Mouse (Mus musculus) left cerebral cortex, postnatal 4 days (tissue): ENCODE results near the gene Htra2. TPM values are rescaled to one million over a fixed set of nuclear protein-coding genes. Genes with fewer than 3 reads are reported as not detected.

Experiments used
- DNase-seq: peaks from one replicate; pipeline ENCODE4 v3.0.0-alpha.2; 2022
- intact Hi-C: fragments of 180-260 bp; cut with DNase I; formaldehyde crosslinking; loops from one replicate; pipeline ENCODE4 v1.15.1; 2025
- microRNA-seq: library from miRNA; unstranded; fragments of <30 nt; microRNA quantifications from one replicate; pipeline ENCODE4 v1.2.0, GENCODE M21; 2022
- total RNA-seq, 2 experiments: library from RNA; stranded (reverse); gene quantifications; 2 replicates each; pipeline ENCODE4 v1.2.3; 2021

Htra2 gene
- total RNA-seq, 2 experiments from 2014 or later = 66.1 to 70.5 TPM

- intact Hi-C loops = no loop called here
- DNase-seq = no peak
Measured at GRCm38 (mm10) chr6:83010010-83010409, 45.1 kb downstream of the Htra2 start.

- intact Hi-C loops = no loop called here
Measured at GRCm38 (mm10) chr6:83008659-83009058, 46.4 kb downstream of the Htra2 start.

GRCm38 (mm10) chr6:83006114-83006513 lies 49.0 kb downstream of the Htra2 start:
- intact Hi-C loops = no loop called here

More at GRCm38 (mm10) chr6:83008659-83009058, 46.4 kb downstream of the Htra2 start:
- no peak for DNase-seq

GRCm38 (mm10) chr6:83005444-83006011 lies 49.5 kb downstream of the Htra2 start:
- intact Hi-C loops = no loop called here
- DNase-seq = no peak

More at GRCm38 (mm10) chr6:83006114-83006513, 49.0 kb downstream of the Htra2 start:
- no peak for DNase-seq

- DNase-seq = no peak
- intact Hi-C loops = no loop called here
Measured at GRCm38 (mm10) chr6:83004872-83005271, 50.2 kb downstream of the Htra2 start.

- intact Hi-C loops = no loop called here
- no peak for DNase-seq
Measured at GRCm38 (mm10) chr6:83004309-83004708, 50.8 kb downstream of the Htra2 start.

- no peak for DNase-seq
- intact Hi-C loops = no loop called here
Measured at GRCm38 (mm10) chr6:83003850-83004249, 51.2 kb downstream of the Htra2 start.

GRCm38 (mm10) chr6:83003082-83003481 lies 52.0 kb downstream of the Htra2 start:
- DNase-seq = no peak
- intact Hi-C loops = no loop called here

Small RNA genes within 50 kb of the gene (microRNA-seq; reads per million reads assigned to microRNA genes)
- gene Mir3470a (not detected), gene Mir7040 (not detected)

Other genes with a start within 250 kb of the Htra2 start
- 10 to 100 TPM; 51.3 to 54.0 TPM for gene Sema4f, start 115.5 kb downstream of the Htra2 start, total RNA-seq
- under 1 TPM in 1 of 2 experiments, not detected in 1; 0.44 TPM for gene M1ap, start 108.4 kb downstream of the Htra2 start, total RNA-seq
- 1 to 10 TPM in 1 of 2 experiments, under 1 TPM in 1; 0.76 to 1.7 TPM for gene Dok1, start 21.8 kb downstream of the Htra2 start, total RNA-seq
- 1 to 10 TPM; 3.2 to 3.6 TPM for gene Loxl3, start 21.1 kb downstream of the Htra2 start, total RNA-seq
- gene Aup1, start 752 bp downstream of the Htra2 start, total RNA-seq = 10 to 100 TPM; 94.8 to 98.5 TPM
- under 1 TPM; 0.62 to 0.84 TPM for gene Dqx1, start 2.6 kb upstream of the Htra2 start, total RNA-seq
- not detected for gene Tlx2, start 15.0 kb upstream of the Htra2 start, total RNA-seq
- 10 to 100 TPM; 16.8 to 23.3 TPM for gene Pcgf1, start 22.6 kb upstream of the Htra2 start, total RNA-seq
- not detected for gene Lbx2, start 31.1 kb upstream of the Htra2 start, total RNA-seq
- gene Ccdc142, start 46.3 kb upstream of the Htra2 start, total RNA-seq = 10 to 100 TPM; 12.0 to 18.4 TPM
- 10 to 100 TPM in 1 of 2 experiments, 1 to 10 TPM in 1; 9.7 to 11.3 TPM for gene Gm42688, start 46.3 kb upstream of the Htra2 start, total RNA-seq
- 10 to 100 TPM; 58.4 to 60.7 TPM for gene Mrpl53, start 53.8 kb upstream of the Htra2 start, total RNA-seq
- 10 to 100 TPM; 27.2 to 33.2 TPM for gene Mogs, start 60.2 kb upstream of the Htra2 start, total RNA-seq
- gene Wbp1, start 66.3 kb upstream of the Htra2 start, total RNA-seq = 10 to 100 TPM; 60.3 to 68.7 TPM
- gene Ino80b, start 70.2 kb upstream of the Htra2 start, total RNA-seq = 10 to 100 TPM; 24.9 to 26.4 TPM
- gene Rtkn, start 80.2 kb upstream of the Htra2 start, total RNA-seq = 10 to 100 TPM; 12.3 to 15.2 TPM
- gene Wdr54, start 101.1 kb upstream of the Htra2 start, total RNA-seq = 10 to 100 TPM; 20.1 to 24.3 TPM
- gene 1700003E16Rik, start 101.1 kb upstream of the Htra2 start, total RNA-seq = 10 to 100 TPM; 13.3 to 16.9 TPM
- 100 to 1,000 TPM; 319 to 327 TPM for gene Dctn1, start 110.6 kb upstream of the Htra2 start, total RNA-seq
- gene Slc4a5, start 164.6 kb upstream of the Htra2 start, total RNA-seq = under 1 TPM; 0.46 to 0.52 TPM